Mouse (Mus musculus): ENCODE measurements around the gene Rbm28. TPM values are rescaled to one million over a fixed set of nuclear protein-coding genes. Genes with fewer than 3 reads are reported as not detected.
A peak's percentile ranks its signal among the peaks of the same experiment; 100 is the strongest.

Rbm28 gene
- polyA plus RNA-seq, 1 experiment from 2014 or later: 49.6 TPM

DNA sequence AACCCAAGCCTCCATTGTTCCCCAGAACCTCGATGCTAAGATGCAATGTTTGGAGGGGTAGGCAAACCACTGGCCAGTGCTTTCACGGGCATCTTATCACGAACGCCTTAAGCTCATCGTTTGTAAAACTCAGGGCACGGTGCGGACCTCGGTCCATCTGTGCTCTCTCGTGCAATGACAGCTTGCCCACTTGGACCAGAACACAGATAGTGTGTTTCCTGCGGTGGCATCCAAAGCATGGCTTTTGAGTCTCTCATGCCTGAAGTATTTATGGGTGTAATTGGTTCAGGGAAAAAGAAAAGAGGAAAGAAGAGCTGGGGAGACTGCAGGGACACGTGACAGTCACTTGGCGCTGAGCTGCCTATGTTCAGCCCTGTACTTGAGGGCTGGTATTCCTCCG, 44.8 kb downstream of the Rbm28 start:
- H3K4me1 ChIP-seq (replicated peaks; ENCODE audit: control insufficient read depth, insufficient read depth, low read length): no peaks in the 10 kb centered on the region
- H3K9ac ChIP-seq (replicated peaks; ENCODE audit: low read depth, low read length): no peak overlapping the region
- no peak overlapping the region for H3K4me2 ChIP-seq (ENCODE audit: low read length)
- H3K9me3 ChIP-seq (ENCODE audit: control insufficient read depth, low read length): no peaks in the 10 kb centered on the region
- no peak overlapping the region for H3K4me3 ChIP-seq (replicated peaks; ENCODE audit: low read length)
- no peaks in the 10 kb centered on the region for H3K27me3 ChIP-seq (replicated peaks; ENCODE audit: control insufficient read depth, insufficient read depth, low read length)
- no peak overlapping the region for H3K27ac ChIP-seq (ENCODE audit: low read length)
- 91% methylated on average over 13 of the region's 13 CpGs for WGBS
- no peak for ATAC-seq
- peaks cover 9% of the 10 kb centered on the region; the same call in 1 of the 2 replicates for H3K36me3 ChIP-seq (ENCODE audit: control insufficient read depth, insufficient read depth)

DNA sequence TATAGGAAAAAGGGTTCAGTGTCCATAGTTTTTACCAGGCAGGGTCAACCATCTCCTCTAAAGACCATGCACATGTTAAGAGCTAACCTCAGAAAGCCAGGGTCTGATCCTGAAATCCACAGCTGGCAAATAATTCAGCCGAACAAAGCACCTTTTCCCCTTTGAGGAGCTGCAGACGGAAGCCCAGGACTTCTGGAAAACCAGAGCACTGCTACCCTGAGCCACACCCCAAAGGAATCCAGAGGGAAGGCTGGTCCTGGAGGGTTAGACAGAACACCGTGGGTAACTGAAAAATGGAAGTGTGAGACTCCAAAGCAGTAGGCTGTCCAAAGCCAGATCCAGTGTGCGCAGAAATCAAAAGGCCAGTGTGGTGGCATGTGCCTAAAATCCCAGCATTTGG, 45.8 kb downstream of the Rbm28 start:
- H3K9me3 ChIP-seq (ENCODE audit: control insufficient read depth, low read length): no peaks in the 10 kb centered on the region
- 75% methylated on average over 4 of the region's 4 CpGs for WGBS
- H3K27me3 ChIP-seq (replicated peaks; ENCODE audit: control insufficient read depth, insufficient read depth, low read length): no peaks in the 10 kb centered on the region
- peaks cover 1% of the 10 kb centered on the region; the same call in 1 of the 2 replicates for H3K36me3 ChIP-seq (ENCODE audit: control insufficient read depth, insufficient read depth)
- H3K27ac ChIP-seq (ENCODE audit: low read length): no peak overlapping the region
- H3K4me2 ChIP-seq (ENCODE audit: low read length): no peak overlapping the region
- no peak overlapping the region for H3K9ac ChIP-seq (replicated peaks; ENCODE audit: low read depth, low read length)
- no peak for ATAC-seq
- H3K4me3 ChIP-seq (replicated peaks; ENCODE audit: low read length): no peak overlapping the region
- no peaks in the 10 kb centered on the region for H3K4me1 ChIP-seq (replicated peaks; ENCODE audit: control insufficient read depth, insufficient read depth, low read length)

DNA sequence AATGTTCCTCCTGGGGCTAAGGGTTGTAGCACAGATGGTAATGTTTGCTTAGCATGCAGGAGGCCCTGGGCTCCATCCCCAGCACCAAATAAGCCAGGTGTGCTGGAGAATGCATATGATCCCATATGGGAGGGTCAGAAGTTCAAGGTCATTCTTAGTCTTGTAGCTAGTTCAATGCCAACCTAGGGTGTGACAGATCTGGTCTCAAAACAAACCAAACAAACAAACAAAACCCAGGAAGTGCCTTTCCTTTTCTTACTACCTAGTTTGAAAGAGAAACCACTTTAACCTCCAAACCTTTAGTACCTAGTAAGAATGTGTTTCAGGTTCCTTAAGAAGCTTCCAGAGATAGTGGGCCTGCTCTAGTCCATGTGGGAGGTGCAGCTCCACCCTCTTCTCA, 46.6 kb downstream of the Rbm28 start:
- no peaks in the 10 kb centered on the region for H3K36me3 ChIP-seq (ENCODE audit: control insufficient read depth, insufficient read depth)
- H3K4me3 ChIP-seq (replicated peaks; ENCODE audit: low read length): no peak overlapping the region
- no peaks in the 10 kb centered on the region for H3K9me3 ChIP-seq (ENCODE audit: control insufficient read depth, low read length)
- no peak overlapping the region for H3K4me2 ChIP-seq (ENCODE audit: low read length)
- no peak overlapping the region for H3K9ac ChIP-seq (replicated peaks; ENCODE audit: low read depth, low read length)
- no peak for ATAC-seq
- H3K4me1 ChIP-seq (replicated peaks; ENCODE audit: control insufficient read depth, insufficient read depth, low read length): no peaks in the 10 kb centered on the region
- no peaks in the 10 kb centered on the region for H3K27me3 ChIP-seq (replicated peaks; ENCODE audit: control insufficient read depth, insufficient read depth, low read length)
- no peak overlapping the region for H3K27ac ChIP-seq (ENCODE audit: low read length)

DNA sequence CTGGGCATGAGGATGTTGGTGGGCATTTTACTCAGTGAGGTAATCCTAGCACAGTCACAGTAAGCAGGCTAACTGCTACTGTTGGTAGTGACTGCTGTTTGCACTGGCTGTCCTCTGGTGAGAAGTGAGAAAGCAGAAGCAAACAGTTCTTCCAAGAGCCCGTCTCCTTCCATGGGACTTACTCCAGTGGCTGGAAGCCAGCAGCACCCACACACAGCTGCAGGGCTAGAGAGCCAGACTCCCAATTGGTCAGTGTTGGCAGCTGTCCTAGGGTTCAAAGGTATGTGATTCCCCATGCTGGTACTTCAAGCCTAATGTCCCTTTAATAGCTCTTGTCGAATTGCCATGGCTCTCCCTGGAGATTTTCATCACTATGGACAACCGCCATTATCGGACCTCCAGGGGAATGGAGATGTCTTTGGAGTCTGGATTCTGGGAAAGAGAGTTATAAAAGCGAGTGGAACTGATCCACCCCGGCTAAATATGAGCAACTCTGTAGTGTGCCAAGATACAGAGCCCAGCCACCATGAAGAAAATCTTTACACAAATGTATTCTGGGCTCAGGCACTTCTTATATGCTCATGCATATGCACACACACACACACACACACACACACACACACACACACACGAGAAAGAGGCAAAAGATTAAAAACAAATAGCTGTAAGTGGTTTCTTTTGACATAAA, 47.2 kb downstream of the Rbm28 start:
- Histone ChIP-seq H3K27me3 (replicated peaks; ENCODE audit: control insufficient read depth, insufficient read depth, low read length) (no peaks in the 10 kb centered on the region), H3K27ac (ENCODE audit: low read length) (no peak overlapping the region), H3K4me2 (ENCODE audit: low read length) (no peak overlapping the region), H3K9me3 (ENCODE audit: control insufficient read depth, low read length) (no peaks in the 10 kb centered on the region), H3K4me3 (replicated peaks; ENCODE audit: low read length) (no peak overlapping the region), H3K4me1 (replicated peaks; ENCODE audit: control insufficient read depth, insufficient read depth, low read length) (no peaks in the 10 kb centered on the region), H3K9ac (replicated peaks; ENCODE audit: low read depth, low read length) (no peak overlapping the region), H3K36me3 (ENCODE audit: control insufficient read depth, insufficient read depth) (no peaks in the 10 kb centered on the region)
- 56% methylated on average over 7 of the region's 7 CpGs for WGBS
- ATAC-seq: 0 out of 2 replicates have a peak, but pooled peaks have one; percentile 47

DNA sequence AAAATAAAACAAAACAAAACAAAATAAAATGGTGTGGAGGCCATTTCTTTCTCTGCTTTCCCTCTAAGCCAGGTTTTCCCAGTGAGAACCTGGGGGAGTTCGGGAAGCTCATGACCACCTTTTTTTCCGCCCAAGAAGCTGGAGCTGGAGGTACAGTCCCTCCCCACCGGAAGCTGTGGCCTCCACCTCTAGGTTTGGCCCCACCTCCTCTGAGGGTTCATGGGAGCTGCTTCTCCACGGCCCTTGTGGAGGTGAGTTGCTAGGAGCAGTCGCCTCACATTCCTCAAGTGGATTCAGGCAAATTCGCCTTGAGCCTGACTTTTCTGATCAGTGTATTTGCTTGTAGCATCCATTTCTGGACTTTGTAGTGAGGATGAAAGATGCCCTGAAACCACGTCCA, 49.0 kb downstream of the Rbm28 start:
- Histone ChIP-seq H3K9me3 (ENCODE audit: control insufficient read depth, low read length) (peaks cover 2% of the 10 kb centered on the region; the same call in 1 of the 2 replicates), H3K36me3 (ENCODE audit: control insufficient read depth, insufficient read depth) (no peaks in the 10 kb centered on the region), H3K4me1 (replicated peaks; ENCODE audit: control insufficient read depth, insufficient read depth, low read length) (no peaks in the 10 kb centered on the region), H3K4me3 (replicated peaks; ENCODE audit: low read length) (no peak overlapping the region), H3K27me3 (replicated peaks; ENCODE audit: control insufficient read depth, insufficient read depth, low read length) (no peaks in the 10 kb centered on the region), H3K9ac (replicated peaks; ENCODE audit: low read depth, low read length) (no peak overlapping the region), H3K4me2 (ENCODE audit: low read length) (no peak overlapping the region), H3K27ac (ENCODE audit: low read length) (no peak overlapping the region)
- no peak for ATAC-seq
- WGBS: 72% methylated on average over 7 of the region's 7 CpGs

DNA sequence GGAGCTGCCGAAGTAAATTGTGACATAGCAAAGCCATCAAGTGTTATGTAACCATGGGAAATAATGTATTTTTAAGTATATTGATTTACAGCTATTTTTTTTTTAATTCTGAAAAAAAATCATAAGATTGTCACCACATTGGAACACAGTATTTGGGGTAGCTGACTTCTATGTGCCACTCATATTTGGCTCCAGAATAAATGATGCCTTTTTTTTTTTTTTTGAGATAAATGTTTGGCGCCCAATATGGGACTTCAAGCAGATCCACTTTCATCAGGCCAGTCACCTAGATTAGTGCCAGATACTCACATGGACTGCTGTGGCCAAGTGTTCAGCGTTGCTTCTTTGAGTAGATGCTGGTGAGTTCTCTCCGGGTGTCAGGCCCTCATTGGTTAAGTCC, 53.3 kb downstream of the Rbm28 start:
- no peak overlapping the region for H3K9ac ChIP-seq (replicated peaks; ENCODE audit: low read depth, low read length)
- WGBS: 93% methylated on average over 4 of the region's 4 CpGs
- no peak overlapping the region for H3K4me3 ChIP-seq (replicated peaks; ENCODE audit: low read length)

DNA sequence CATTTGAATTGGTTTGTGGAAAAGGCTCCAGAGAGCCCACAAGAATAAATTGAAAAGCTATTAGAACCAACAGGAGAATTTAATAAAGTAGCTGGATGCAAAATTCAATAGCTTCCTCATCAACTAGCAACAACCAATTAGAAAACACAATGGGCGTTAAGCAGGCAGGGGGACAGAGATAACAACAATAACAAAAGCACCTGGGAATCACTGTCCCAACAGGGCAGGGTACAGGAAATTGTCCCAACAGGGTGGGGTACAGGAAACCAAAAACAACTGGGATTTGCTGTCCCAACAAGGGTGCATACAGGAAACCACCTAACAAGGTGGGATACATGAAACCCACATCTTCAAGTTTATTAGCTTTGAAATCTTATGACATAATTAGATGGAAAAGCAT, 56.4 kb downstream of the Rbm28 start:
- Histone ChIP-seq H3K4me3 (replicated peaks; ENCODE audit: low read length) (no peak overlapping the region), H3K4me1 (replicated peaks; ENCODE audit: control insufficient read depth, insufficient read depth, low read length) (no peaks in the 10 kb centered on the region), H3K9me3 (ENCODE audit: control insufficient read depth, low read length) (peaks cover 2% of the 10 kb centered on the region; the same call in 1 of the 2 replicates), H3K9ac (replicated peaks; ENCODE audit: low read depth, low read length) (no peak overlapping the region), H3K27me3 (replicated peaks; ENCODE audit: control insufficient read depth, insufficient read depth, low read length) (no peaks in the 10 kb centered on the region), H3K4me2 (ENCODE audit: low read length) (no peak overlapping the region), H3K27ac (ENCODE audit: low read length) (no peak overlapping the region), H3K36me3 (ENCODE audit: control insufficient read depth, insufficient read depth) (no peaks in the 10 kb centered on the region)
- ATAC-seq: no peak
- WGBS: 73% methylated on average over 1 of the region's 1 CpGs

More for the DNA sequence above, 53.3 kb downstream of the Rbm28 start:
- Histone ChIP-seq H3K9me3 (ENCODE audit: control insufficient read depth, low read length) (peaks cover 2% of the 10 kb centered on the region; the same call in 1 of the 2 replicates), H3K4me2 (ENCODE audit: low read length) (no peak overlapping the region), H3K4me1 (replicated peaks; ENCODE audit: control insufficient read depth, insufficient read depth, low read length) (no peaks in the 10 kb centered on the region), H3K27me3 (replicated peaks; ENCODE audit: control insufficient read depth, insufficient read depth, low read length) (no peaks in the 10 kb centered on the region), H3K36me3 (ENCODE audit: control insufficient read depth, insufficient read depth) (no peaks in the 10 kb centered on the region), H3K27ac (ENCODE audit: low read length) (no peak overlapping the region)
- ATAC-seq: no peak

DNA sequence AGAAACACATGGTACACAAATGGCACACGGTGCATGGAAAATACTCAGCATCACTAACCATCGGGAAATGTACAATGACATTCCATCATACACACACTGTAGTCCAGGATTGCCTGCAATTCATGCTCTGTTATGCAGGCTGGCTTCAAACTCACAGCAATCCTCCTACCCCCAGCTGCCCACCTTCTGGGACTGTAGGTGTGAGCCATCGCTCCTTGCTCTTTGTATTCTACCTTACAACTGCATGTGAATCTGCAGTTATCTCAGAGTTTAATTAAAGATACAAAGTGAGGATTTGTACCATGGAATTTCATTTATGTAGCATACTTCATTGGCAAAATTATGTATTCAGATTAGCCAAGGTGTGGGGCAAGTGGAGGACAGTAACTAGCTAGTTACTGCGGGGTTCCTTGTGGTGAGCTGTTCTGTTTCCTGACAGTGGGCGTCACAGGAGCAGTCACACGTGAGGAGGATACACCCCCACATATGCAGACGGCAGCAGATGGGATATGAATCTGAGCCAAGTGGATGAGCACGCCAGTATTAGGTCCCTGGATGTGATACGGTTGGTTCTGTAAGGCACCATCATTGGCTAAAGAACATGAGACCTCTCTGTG, 63.5 kb downstream of the Rbm28 start:
- ATAC-seq: peak; percentile 58
- H3K4me2 ChIP-seq (ENCODE audit: low read length): no peak overlapping the region
- peaks cover 3% of the 10 kb centered on the region; the same call in 1 of the 2 replicates for H3K4me1 ChIP-seq (replicated peaks; ENCODE audit: control insufficient read depth, insufficient read depth, low read length)
- H3K9me3 ChIP-seq (ENCODE audit: control insufficient read depth, low read length): no peaks in the 10 kb centered on the region
- H3K27me3 ChIP-seq (replicated peaks; ENCODE audit: control insufficient read depth, insufficient read depth, low read length): no peaks in the 10 kb centered on the region
- H3K36me3 ChIP-seq (ENCODE audit: control insufficient read depth, insufficient read depth): no peaks in the 10 kb centered on the region
- H3K4me3 ChIP-seq (replicated peaks; ENCODE audit: low read length): no peak overlapping the region
- no peak overlapping the region for H3K27ac ChIP-seq (ENCODE audit: low read length)
- H3K9ac ChIP-seq (replicated peaks; ENCODE audit: low read depth, low read length): no peak overlapping the region
- WGBS: 67% methylated on average over 9 of the region's 9 CpGs

DNA sequence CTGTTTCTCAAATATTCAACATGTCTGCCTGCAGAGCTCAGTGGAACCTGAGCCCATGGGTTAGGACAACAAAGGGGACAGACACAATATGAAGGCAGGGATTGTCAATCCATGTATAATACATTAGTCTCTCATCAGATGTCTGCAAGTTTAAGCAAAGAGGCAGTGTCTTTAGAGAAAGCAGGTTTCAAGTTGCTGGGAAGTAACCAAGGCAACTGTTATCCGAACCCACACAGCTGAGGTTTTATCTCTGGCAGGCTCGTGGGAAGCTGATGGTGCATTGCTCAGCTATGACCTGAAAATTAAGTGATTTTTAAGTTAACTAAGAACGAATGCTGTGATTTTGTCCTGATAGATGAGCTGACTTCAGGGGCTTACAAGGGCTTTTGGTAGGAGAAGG, 64.4 kb downstream of the Rbm28 start:
- Histone ChIP-seq H3K27me3 (replicated peaks; ENCODE audit: control insufficient read depth, insufficient read depth, low read length) (no peaks in the 10 kb centered on the region), H3K36me3 (ENCODE audit: control insufficient read depth, insufficient read depth) (no peaks in the 10 kb centered on the region), H3K4me1 (replicated peaks; ENCODE audit: control insufficient read depth, insufficient read depth, low read length) (peaks cover 3% of the 10 kb centered on the region; the same call in 1 of the 2 replicates), H3K4me2 (ENCODE audit: low read length) (no peak overlapping the region), H3K9ac (replicated peaks; ENCODE audit: low read depth, low read length) (no peak overlapping the region), H3K9me3 (ENCODE audit: control insufficient read depth, low read length) (no peaks in the 10 kb centered on the region), H3K27ac (ENCODE audit: low read length) (no peak overlapping the region), H3K4me3 (replicated peaks; ENCODE audit: low read length) (no peak overlapping the region)
- 53% methylated on average over 3 of the region's 3 CpGs for WGBS
- peak; percentile 45; the same call in 1 of the 2 replicates for ATAC-seq
